Mouse (Mus musculus) intestine, embryonic 14.5 days (tissue): Measurements from ENCODE around the gene Por. TPM values are rescaled to one million over a fixed set of nuclear protein-coding genes. Genes with fewer than 3 reads are reported as not detected.

Experiments
- ATAC-seq: fragments of 200-750 bp; cut with Nextera tagmentation; replicated peaks from 2 replicates; pipeline ENCODE4 v1.8.0; 2017; ENCODE audit warnings: low read depth, moderate number of reproducible peaks, moderate TSS enrichment, moderate library complexity; ENCODE audit not compliant: low FRiP score, low TSS enrichment
- DNase-seq: peaks from one replicate; pipeline ENCODE4 v3.0.0-alpha.2; 2018; ENCODE audit warnings: low spot score
- H3K27ac ChIP-seq: fragments of 300-500 bp; sonication (generic); 2 replicates; pipeline ENCODE4 v1.5.1; 2014; ENCODE audit warnings: low read depth, mild to moderate bottlenecking, control low read depth
- H3K27me3 ChIP-seq: fragments of 300-500 bp; sonication (generic); replicated peaks from 2 replicates; pipeline ENCODE4 v1.6.1; 2014; ENCODE audit warnings: low read length, control low read depth; ENCODE audit not compliant: control insufficient read depth, insufficient read depth
- H3K36me3 ChIP-seq: fragments of 300-500 bp; sonication (generic); 2 replicates; pipeline ENCODE4 v1.6.1; 2014; ENCODE audit warnings: low read length, control low read depth; ENCODE audit not compliant: control insufficient read depth, insufficient read depth
- H3K4me1 ChIP-seq: fragments of 300-500 bp; sonication (generic); replicated peaks from 2 replicates; pipeline ENCODE4 v1.6.1; 2014; ENCODE audit warnings: low read length, control low read depth, mixed read lengths; ENCODE audit not compliant: control insufficient read depth, insufficient read depth
- H3K4me2 ChIP-seq: fragments of 300-500 bp; sonication (generic); 2 replicates; pipeline ENCODE4 v1.6.1; 2014; ENCODE audit warnings: low read length
- H3K4me3 ChIP-seq: fragments of 300-500 bp; sonication (generic); 2 replicates; pipeline ENCODE4 v1.5.1; 2014; ENCODE audit warnings: low read depth, low read length, control low read depth, mixed read lengths
- H3K9ac ChIP-seq: fragments of 300-500 bp; sonication (generic); 2 replicates; pipeline ENCODE4 v1.6.1; 2014; ENCODE audit warnings: mild to moderate bottlenecking, low read length
- H3K9me3 ChIP-seq: fragments of 300-500 bp; sonication (generic); 2 replicates; pipeline ENCODE4 v1.6.1; 2016; ENCODE audit warnings: low read length, control low read depth; ENCODE audit not compliant: control insufficient read depth
- WGBS: fragments of 180-500 bp; shearing (Covaris S2); extraction: QIAGEN DNeasy Blood & Tissue Kit; methylation state at CpG from one replicate; pipeline ENCODE4 v1.1.7; 2014; 5-methylcytosine and 5-hydroxymethylcytosine counted together
- polyA plus RNA-seq: library from polyadenylated mRNA; unstranded; fragments of >200 nt; fragmentation: Nextera tagmentation; extraction: Ambion mirVana; gene quantifications from 2 replicates; pipeline ENCODE4 v1.2.1, GENCODE M21; 2014

The Por gene
- 57.7 and 66.5 TPM in 2 replicates for polyA plus RNA-seq

DNA sequence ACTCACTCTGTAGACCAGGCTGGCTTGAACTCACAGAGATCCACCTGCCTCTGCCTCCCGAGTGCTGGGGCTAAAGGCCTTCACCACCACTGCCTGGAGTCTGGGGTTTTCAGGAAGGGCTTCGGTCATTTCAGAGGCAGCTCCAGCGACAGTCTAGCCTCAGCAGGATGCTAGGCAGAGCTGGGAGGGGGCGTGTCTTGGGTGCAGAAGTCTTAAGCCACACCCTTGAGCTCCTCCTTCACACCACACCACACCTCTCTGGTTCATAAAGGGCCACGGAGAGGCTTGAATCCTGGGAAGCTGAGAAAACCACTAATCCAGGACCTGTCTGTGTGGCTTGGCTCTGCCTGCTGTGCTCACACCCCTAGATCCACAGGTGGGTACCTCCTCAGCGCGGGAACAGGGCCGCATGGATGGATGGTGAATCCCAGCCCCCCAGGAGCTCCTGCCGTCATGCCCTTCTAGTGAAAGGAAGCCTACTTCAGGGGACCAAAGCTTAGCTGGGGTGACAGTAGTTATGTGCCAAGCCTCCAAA, at the start of gene Por:
Gene Por (plus strand): TSS at position 293 of the 535 bp plus-strand sequence.
- 25% methylated on average over 9 of the region's 9 CpGs for WGBS
- H3K9me3 ChIP-seq: peaks cover 4% of the 10 kb centered on the region; the same call in 1 of the 2 replicates
- H3K4me1 ChIP-seq: peaks cover 7% of the 10 kb centered on the region
- ATAC-seq: peak; percentile 67; the same call in 1 of the 2 replicates
- DNase-seq: no peak
- H3K27ac ChIP-seq: no peak within 1 kb of the TSS
- H3K4me2 ChIP-seq: no peak within 1 kb of the TSS
- no peak within 1 kb of the TSS for H3K4me3 ChIP-seq
- no peaks in the 10 kb centered on the region for H3K36me3 ChIP-seq
- H3K27me3 ChIP-seq: no peaks in the 10 kb centered on the region
- no peak within 1 kb of the TSS for H3K9ac ChIP-seq

DNA sequence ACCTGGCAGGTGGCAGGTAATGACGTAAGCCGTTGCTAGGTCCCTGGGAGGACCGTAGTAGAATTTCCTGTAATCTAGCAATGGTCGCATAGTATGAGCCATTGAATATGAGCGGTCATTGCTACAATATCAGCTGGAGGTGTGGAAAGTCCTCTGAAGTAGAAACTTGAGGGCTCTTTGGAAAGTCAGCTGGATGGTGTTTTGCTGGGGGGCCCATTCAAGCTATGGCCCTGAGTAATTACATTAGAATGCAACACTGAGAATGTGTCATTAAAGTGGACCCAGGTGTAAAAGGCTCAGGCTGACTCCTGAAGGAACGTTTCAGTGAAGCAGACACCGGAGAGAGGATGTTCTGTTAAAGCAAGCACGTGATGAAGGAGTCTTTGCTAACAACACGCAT, 49.3 kb upstream of the Por start:
- Histone ChIP-seq H3K4me2 (no peak overlapping the region), H3K9me3 (no peaks in the 10 kb centered on the region), H3K4me1 (no peaks in the 10 kb centered on the region), H3K27ac (no peak overlapping the region), H3K27me3 (no peaks in the 10 kb centered on the region), H3K4me3 (no peak overlapping the region), H3K36me3 (no peaks in the 10 kb centered on the region), H3K9ac (no peak overlapping the region)
- 85% methylated on average over 9 of the region's 9 CpGs for whole genome bisulfite sequencing
- ATAC-seq (no peak), DNase-seq (no peak)

DNA sequence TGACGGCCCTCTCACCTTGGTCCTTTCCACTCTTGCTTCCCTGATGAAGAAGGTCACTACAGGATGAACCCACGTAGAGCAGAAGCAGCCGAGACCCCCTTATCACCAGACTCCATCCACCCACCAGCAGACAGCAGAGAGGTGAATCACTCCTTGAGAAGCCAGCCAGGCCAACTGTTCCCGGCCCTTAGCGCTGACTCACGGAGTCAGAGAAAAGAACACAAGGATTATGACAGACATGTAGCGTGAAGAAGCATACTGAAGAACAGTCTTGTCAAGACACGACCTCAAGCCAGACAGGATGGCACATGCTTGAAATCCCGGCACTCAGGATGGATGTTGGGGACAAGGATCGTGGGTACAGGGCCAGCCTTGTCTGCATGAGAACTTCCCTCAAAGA, 48.1 kb upstream of the Por start:
- Histone ChIP-seq H3K4me3 (no peak overlapping the region), H3K9me3 (no peaks in the 10 kb centered on the region), H3K36me3 (no peaks in the 10 kb centered on the region), H3K4me1 (no peaks in the 10 kb centered on the region), H3K27ac (no peak overlapping the region), H3K9ac (no peak overlapping the region), H3K27me3 (no peaks in the 10 kb centered on the region), H3K4me2 (no peak overlapping the region)
- no peak for ATAC-seq
- DNase-seq: no peak
- 79% methylated on average over 10 of the region's 10 CpGs for WGBS

DNA sequence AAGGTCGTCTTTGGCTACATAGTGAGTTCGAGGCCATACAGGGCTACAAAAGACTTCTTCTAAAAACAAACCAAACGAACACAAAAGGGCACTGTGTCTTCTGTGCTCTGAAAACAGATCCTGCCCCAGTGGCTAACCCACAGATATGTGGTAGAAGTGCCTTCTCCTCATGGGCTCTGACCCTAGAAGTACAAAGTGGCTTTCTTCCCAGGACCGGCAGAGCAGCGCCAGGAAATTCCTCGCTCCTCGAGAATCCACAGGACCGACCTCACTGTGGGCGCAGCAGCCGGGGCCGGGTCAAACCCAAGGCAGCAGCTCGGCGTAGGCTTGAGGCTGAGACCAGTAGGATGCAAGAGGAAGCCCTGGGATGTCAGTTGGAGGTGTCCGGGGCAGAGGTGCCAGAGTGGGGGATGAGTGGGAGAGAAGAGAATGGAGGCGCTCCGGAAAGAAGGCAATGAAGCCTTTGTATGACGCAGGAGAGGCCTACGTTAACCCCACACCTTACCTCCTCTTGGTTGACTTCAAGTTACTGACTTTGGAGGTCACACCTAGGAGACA, 46.7 kb upstream of the Por start:
- ATAC-seq: no peak
- Histone ChIP-seq H3K4me2 (no peak overlapping the region), H3K4me1 (no peaks in the 10 kb centered on the region), H3K4me3 (no peak overlapping the region), H3K9ac (no peak overlapping the region), H3K27ac (no peak overlapping the region), H3K27me3 (no peaks in the 10 kb centered on the region), H3K36me3 (no peaks in the 10 kb centered on the region), H3K9me3 (no peaks in the 10 kb centered on the region)
- WGBS: 80% methylated on average over 18 of the region's 18 CpGs
- DNase-seq: no peak

DNA sequence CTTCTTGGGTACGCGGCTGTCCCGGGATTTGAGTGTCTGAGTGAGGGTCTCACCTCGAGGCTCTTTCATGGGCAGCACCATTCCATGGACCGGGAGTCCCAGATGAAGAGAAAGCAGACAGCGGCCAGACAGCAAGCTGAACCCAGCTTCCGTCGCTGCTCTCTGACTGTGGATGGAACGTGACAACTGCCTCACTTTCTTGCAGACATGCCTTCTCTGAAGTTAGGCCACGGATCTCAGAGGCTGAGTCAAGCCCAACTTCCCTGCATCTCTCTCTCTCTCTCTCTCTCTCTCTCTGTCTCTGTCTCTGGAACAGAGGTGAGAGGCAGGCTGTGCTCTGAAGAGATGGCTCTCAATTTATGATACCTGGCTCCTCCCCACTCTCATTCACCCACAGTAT, 40.9 kb upstream of the Por start:
- H3K27ac ChIP-seq: no peak overlapping the region
- no peak overlapping the region for H3K4me3 ChIP-seq
- no peak overlapping the region for H3K9ac ChIP-seq
- no peak for DNase-seq
- H3K27me3 ChIP-seq: no peaks in the 10 kb centered on the region
- H3K4me2 ChIP-seq: no peak overlapping the region
- ATAC-seq: no peak
- H3K4me1 ChIP-seq: peaks cover 8% of the 10 kb centered on the region
- WGBS: 46% methylated on average over 10 of the region's 10 CpGs
- no peaks in the 10 kb centered on the region for H3K9me3 ChIP-seq
- H3K36me3 ChIP-seq: no peaks in the 10 kb centered on the region

DNA sequence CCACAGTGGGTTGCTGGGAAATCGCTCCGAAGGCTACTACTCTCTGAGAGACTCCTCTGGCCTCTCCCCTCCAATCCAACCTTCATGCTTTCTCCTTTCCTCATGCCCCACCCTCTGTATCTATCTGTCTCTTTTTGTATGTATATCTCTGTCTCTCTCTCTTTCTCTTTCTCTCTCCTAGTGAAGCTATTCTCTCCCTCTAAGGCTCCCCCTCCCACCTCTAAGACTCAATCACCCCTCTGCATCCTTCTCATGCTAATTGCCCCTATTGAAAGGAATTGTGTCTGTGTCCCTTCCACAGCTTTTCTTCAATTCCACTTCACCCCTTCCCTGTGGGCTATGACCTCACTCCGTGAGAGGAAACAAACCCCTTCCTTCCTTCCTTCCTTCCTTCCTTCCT, 40.4 kb upstream of the Por start:
- Histone ChIP-seq H3K9me3 (no peaks in the 10 kb centered on the region), H3K4me1 (peaks cover 11% of the 10 kb centered on the region), H3K9ac (no peak overlapping the region), H3K27me3 (no peaks in the 10 kb centered on the region), H3K27ac (no peak overlapping the region), H3K4me2 (no peak overlapping the region), H3K36me3 (no peaks in the 10 kb centered on the region), H3K4me3 (no peak overlapping the region)
- 86% methylated on average over 3 of the region's 3 CpGs for WGBS
- DNase-seq (no peak), ATAC-seq (no peak)

DNA sequence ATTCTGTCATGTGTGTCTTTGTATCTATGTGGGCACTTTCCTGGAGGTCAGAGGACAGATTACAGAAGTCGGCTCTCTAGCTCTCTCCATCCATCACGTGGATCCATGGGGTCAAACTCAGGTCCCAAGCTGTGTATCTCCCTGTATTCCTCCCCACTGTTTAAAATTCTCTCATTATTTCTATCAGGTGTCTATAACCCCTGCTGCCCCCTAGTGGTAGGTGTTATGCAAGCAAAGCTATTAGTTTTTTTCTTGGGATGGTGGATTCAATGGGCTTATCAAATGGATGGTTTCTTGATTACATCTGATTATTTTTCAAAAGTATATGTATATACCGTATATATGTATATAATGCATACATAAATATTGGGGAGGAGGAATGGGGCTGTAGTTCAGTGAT, 39.2 kb upstream of the Por start:
- Histone ChIP-seq H3K36me3 (peaks cover 7% of the 10 kb centered on the region; the same call in 1 of the 2 replicates), H3K9ac (no peak overlapping the region), H3K27ac (no peak overlapping the region), H3K27me3 (no peaks in the 10 kb centered on the region), H3K4me2 (no peak overlapping the region), H3K4me3 (no peak overlapping the region), H3K9me3 (no peaks in the 10 kb centered on the region), H3K4me1 (peaks cover 11% of the 10 kb centered on the region)
- ATAC-seq (no peak), DNase-seq (peak; percentile 71)
- 26% methylated on average over 3 of the region's 3 CpGs for WGBS

DNA sequence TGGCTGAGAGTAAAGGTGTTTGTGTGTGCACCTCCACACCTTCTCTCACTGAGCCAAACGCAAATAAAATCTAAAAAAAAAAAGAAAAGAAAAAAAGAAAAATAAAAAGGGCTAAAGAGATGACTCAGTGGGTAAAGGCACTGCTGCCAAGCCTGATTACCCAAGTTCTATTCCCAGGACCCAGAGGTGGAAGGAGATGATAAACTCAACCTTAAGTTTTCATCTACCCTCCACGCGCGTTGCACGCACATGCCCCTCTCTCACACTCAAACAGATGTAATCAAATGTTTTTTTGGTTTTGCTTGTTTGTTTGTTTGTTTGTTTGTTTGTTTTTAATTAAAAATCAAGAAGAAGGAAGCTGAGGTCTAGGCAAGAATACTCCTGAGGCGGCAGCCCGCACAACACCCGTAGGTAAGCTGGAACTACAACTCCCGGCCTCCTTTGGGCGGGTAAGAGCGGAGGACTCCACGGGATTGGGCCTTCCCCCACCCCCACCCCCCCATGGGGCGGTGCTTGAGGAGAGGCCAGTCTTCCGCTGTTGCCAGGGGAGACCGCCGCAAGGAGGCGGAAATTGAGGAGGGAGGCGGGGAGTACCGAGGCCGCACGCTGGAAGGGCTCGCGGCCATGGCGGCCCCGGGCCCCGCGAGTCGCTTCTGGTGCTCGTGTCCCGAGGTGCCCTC, 37.6 kb upstream of the Por start, which contains the start of gene Rhbdd2:
Gene Rhbdd2 (plus strand): TSS at position 502 of the 680 bp plus-strand sequence.
- H3K9me3 ChIP-seq: no peaks in the 10 kb centered on the region

More for the DNA sequence above, 37.6 kb upstream of the Por start, which contains the start of gene Rhbdd2:
- peak within 1 kb of the TSS; percentile 63 for H3K4me2 ChIP-seq
- peaks cover 11% of the 10 kb centered on the region for H3K4me1 ChIP-seq
- peak within 1 kb of the TSS; percentile 20; the same call in 1 of the 2 replicates for H3K27ac ChIP-seq
- WGBS: 19% methylated on average over 20 of the region's 30 CpGs
- DNase-seq (peak; percentile 97), ATAC-seq (peak; percentile 99)
- peak within 1 kb of the TSS; percentile 76 for H3K4me3 ChIP-seq
- H3K27me3 ChIP-seq: no peaks in the 10 kb centered on the region
- peaks cover 22% of the 10 kb centered on the region for H3K36me3 ChIP-seq
- H3K9ac ChIP-seq: peak within 1 kb of the TSS; percentile 65
